Mouse (Mus musculus): ENCODE measurements at regions not wholly inside any gene's neighbourhood (a gene's known extent, or its start where the extent isn't known, plus 50 kb on each side); places are given as distances from the start of the nearest gene placed in this dataset.

- H3K4me3 ChIP-seq (replicated peaks; ENCODE audit: control insufficient read depth, low read depth, low read length), result no peak overlapping the region
- WGBS, result 88% methylated on average over 18 of the region's 18 CpGs
Measured at GRCm38 (mm10) chr12:112415926-112416473, 73.2 kb upstream of the A530016L24Rik start.

GRCm38 (mm10) chr12:112416537-112416936 is 72.7 kb upstream of the A530016L24Rik start:
- Histone ChIP-seq H3K4me3 (replicated peaks; ENCODE audit: control insufficient read depth, low read depth, low read length) (no peak overlapping the region), H3K4me1 (ENCODE audit: control insufficient read depth, insufficient read depth, low read length) (no peaks in the 10 kb centered on the region), H3K27ac (ENCODE audit: control insufficient read depth, insufficient read depth, low read depth, low read length, poor library complexity) (no peak overlapping the region)
- WGBS, result 64% methylated on average over 13 of the region's 13 CpGs
- no peak for TF ChIP-seq POLR2A (IDR thresholded peaks at IDR 0.05; ENCODE audit: borderline replicate concordance, control insufficient read depth, low read depth, low read length)

More at GRCm38 (mm10) chr12:112415926-112416473, 73.2 kb upstream of the A530016L24Rik start:
- no peak for TF ChIP-seq CTCF (IDR thresholded peaks at IDR 0.05; ENCODE audit: control insufficient read depth, insufficient read depth, low read length)
- no peak for TF ChIP-seq POLR2A (IDR thresholded peaks at IDR 0.05; ENCODE audit: borderline replicate concordance, control insufficient read depth, low read depth, low read length)
- no peak overlapping the region for H3K27ac ChIP-seq (ENCODE audit: control insufficient read depth, insufficient read depth, low read depth, low read length, poor library complexity)
- H3K4me1 ChIP-seq (ENCODE audit: control insufficient read depth, insufficient read depth, low read length), result no peaks in the 10 kb centered on the region

DNA sequence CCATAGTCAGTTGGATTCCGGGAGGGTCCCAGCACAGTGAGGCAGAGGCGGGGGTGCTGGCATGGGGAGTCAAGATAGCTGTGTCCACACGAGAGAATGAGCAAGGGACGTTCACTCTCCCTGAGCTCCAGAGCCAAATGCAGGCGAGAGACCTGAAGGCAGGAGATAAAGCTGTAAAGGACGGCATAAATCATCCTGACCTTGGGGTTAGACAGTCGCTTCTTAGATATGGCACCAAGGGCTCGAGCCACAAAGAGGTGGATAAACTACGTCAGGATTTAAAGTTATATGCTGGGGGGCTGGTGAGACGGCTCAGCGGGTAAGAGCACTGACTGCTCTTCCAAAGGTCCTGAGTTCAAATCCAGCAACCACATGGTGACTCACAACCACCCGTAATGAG is 70.6 kb upstream of the A530016L24Rik start:
- TF ChIP-seq POLR2A (IDR thresholded peaks at IDR 0.05; ENCODE audit: borderline replicate concordance, control insufficient read depth, low read depth, low read length), result no peak
- no peak for TF ChIP-seq CTCF (IDR thresholded peaks at IDR 0.05; ENCODE audit: control insufficient read depth, insufficient read depth, low read length)
- H3K27ac ChIP-seq (ENCODE audit: control insufficient read depth, insufficient read depth, low read depth, low read length, poor library complexity), result no peak overlapping the region
- H3K4me3 ChIP-seq (replicated peaks; ENCODE audit: control insufficient read depth, low read depth, low read length), result no peak overlapping the region
- no peaks in the 10 kb centered on the region for H3K4me1 ChIP-seq (ENCODE audit: control insufficient read depth, insufficient read depth, low read length)
- WGBS, result 64% methylated on average over 12 of the region's 12 CpGs

DNA sequence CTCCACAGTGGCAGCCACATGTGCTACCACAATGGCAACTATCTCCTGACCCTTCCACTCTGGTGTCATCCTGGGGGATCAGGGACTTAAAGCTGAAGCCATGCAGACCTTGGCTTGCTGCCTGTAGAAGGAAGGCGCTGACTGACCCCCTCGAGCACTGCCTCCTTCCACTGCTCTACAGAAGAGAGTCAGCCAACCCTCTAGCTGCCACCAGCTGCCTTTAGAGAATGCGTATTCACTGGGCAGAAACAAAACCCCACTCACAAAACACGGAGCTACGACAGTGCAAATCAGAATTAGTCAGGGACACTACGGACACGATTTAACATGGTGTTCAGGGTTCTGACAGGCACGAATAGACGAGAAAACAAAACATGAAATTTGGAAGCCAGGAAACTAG is 67.1 kb upstream of the A530016L24Rik start:
- H3K4me3 ChIP-seq (replicated peaks; ENCODE audit: control insufficient read depth, low read depth, low read length), result no peak overlapping the region
- WGBS, result 92% methylated on average over 9 of the region's 9 CpGs
- no peak overlapping the region for H3K27ac ChIP-seq (ENCODE audit: control insufficient read depth, insufficient read depth, low read depth, low read length, poor library complexity)
- no peaks in the 10 kb centered on the region for H3K4me1 ChIP-seq (ENCODE audit: control insufficient read depth, insufficient read depth, low read length)
- no peak for TF ChIP-seq CTCF (IDR thresholded peaks at IDR 0.05; ENCODE audit: control insufficient read depth, insufficient read depth, low read length)
- no peak for TF ChIP-seq POLR2A (IDR thresholded peaks at IDR 0.05; ENCODE audit: borderline replicate concordance, control insufficient read depth, low read depth, low read length)

DNA sequence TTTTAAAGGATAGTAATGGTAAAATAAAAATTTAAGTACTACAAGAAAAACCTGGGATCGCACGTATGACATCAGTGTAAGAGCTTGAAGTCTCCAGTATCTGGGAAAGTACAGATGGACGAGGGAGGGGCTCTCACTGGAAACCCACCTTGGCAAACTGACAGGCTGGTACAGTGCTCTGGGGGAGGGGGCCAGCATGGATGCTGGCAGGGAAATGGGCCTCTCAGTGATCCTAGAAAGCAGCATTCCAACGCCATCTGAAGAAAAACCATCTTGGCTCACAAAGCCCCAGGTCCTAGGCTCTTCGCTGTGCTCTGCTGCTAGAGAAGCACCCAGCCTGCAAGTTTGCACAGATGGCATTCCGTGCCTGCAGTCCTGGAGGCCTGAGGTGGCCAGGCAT is 65.1 kb upstream of the A530016L24Rik start:
- TF ChIP-seq POLR2A (IDR thresholded peaks at IDR 0.05; ENCODE audit: borderline replicate concordance, control insufficient read depth, low read depth, low read length) (no peak), CTCF (IDR thresholded peaks at IDR 0.05; ENCODE audit: control insufficient read depth, insufficient read depth, low read length) (no peak)
- 78% methylated on average over 6 of the region's 6 CpGs for WGBS
- no peaks in the 10 kb centered on the region for H3K4me1 ChIP-seq (ENCODE audit: control insufficient read depth, insufficient read depth, low read length)
- no peak overlapping the region for H3K4me3 ChIP-seq (replicated peaks; ENCODE audit: control insufficient read depth, low read depth, low read length)
- no peak overlapping the region for H3K27ac ChIP-seq (ENCODE audit: control insufficient read depth, insufficient read depth, low read depth, low read length, poor library complexity)

GRCm38 (mm10) chr12:112426681-112427080 is 62.6 kb upstream of the A530016L24Rik start:
- H3K4me3 ChIP-seq (replicated peaks; ENCODE audit: control insufficient read depth, low read depth, low read length), result no peak overlapping the region
- H3K4me1 ChIP-seq (ENCODE audit: control insufficient read depth, insufficient read depth, low read length), result no peaks in the 10 kb centered on the region
- TF ChIP-seq POLR2A (IDR thresholded peaks at IDR 0.05; ENCODE audit: borderline replicate concordance, control insufficient read depth, low read depth, low read length) (no peak), CTCF (IDR thresholded peaks at IDR 0.05; ENCODE audit: control insufficient read depth, insufficient read depth, low read length) (no peak)
- WGBS, result 79% methylated on average over 9 of the region's 9 CpGs
- H3K27ac ChIP-seq (ENCODE audit: control insufficient read depth, insufficient read depth, low read depth, low read length, poor library complexity), result no peak overlapping the region

- TF ChIP-seq CTCF (IDR thresholded peaks at IDR 0.05; ENCODE audit: control insufficient read depth, insufficient read depth, low read length) (no peak), POLR2A (IDR thresholded peaks at IDR 0.05; ENCODE audit: borderline replicate concordance, control insufficient read depth, low read depth, low read length) (no peak)
- Histone ChIP-seq H3K4me1 (ENCODE audit: control insufficient read depth, insufficient read depth, low read length) (no peaks in the 10 kb centered on the region), H3K4me3 (replicated peaks; ENCODE audit: control insufficient read depth, low read depth, low read length) (no peak overlapping the region), H3K27ac (ENCODE audit: control insufficient read depth, insufficient read depth, low read depth, low read length, poor library complexity) (no peak overlapping the region)
- 77% methylated on average over 22 of the region's 22 CpGs for WGBS
Measured at GRCm38 (mm10) chr12:112430104-112430846, 59.0 kb upstream of the A530016L24Rik start.

- no peak overlapping the region for H3K4me3 ChIP-seq (replicated peaks; ENCODE audit: control insufficient read depth, low read depth, low read length)
- 58% methylated on average over 12 of the region's 12 CpGs for WGBS
- TF ChIP-seq POLR2A (IDR thresholded peaks at IDR 0.05; ENCODE audit: borderline replicate concordance, control insufficient read depth, low read depth, low read length), result no peak
- no peak for TF ChIP-seq CTCF (IDR thresholded peaks at IDR 0.05; ENCODE audit: control insufficient read depth, insufficient read depth, low read length)
- no peaks in the 10 kb centered on the region for H3K4me1 ChIP-seq (ENCODE audit: control insufficient read depth, insufficient read depth, low read length)
- no peak overlapping the region for H3K27ac ChIP-seq (ENCODE audit: control insufficient read depth, insufficient read depth, low read depth, low read length, poor library complexity)
Measured at GRCm38 (mm10) chr12:112433315-112433714, 55.9 kb upstream of the A530016L24Rik start.
